In genomic region chr9:58045646-58046045, GRCm38 (mm10) we compare ENCODE assay signal across 16 mouse cellular contexts. TPM values are rescaled to one million over a fixed set of nuclear protein-coding genes. Genes with fewer than 3 reads are reported as not detected.
A peak's percentile ranks its signal among the peaks of the same experiment; 100 is the strongest.
DNase-seq lines count a peak whose midpoint lies in the region; ATAC-seq and TF ChIP-seq lines count a peak whose summit lies in the region.
"Had no signal": no experiment of that assay in that cellular context is flagged by ENCODE, and none has a peak within 500 bp of the region (broad histone marks: within the 10 kb centered on the region; RNA-seq: fewer than 3 reads in every experiment).

No protein-coding gene starts in this region.

- H3K9me3 ChIP-seq in forebrain, embryonic 14.5 days (replicated peaks; ENCODE audit: control insufficient read depth, low read length): no peaks in the 10 kb centered on the region
- H3K9me3 ChIP-seq in midbrain, embryonic 11.5 days (ENCODE audit: control insufficient read depth, low read length): no peaks in the 10 kb centered on the region
- H3K9me3 ChIP-seq: intestine, embryonic 15.5 days had no signal

- TF ChIP-seq POLR2A in thymus, adult 2 months (IDR thresholded peaks at IDR 0.05; ENCODE audit: control insufficient read depth, extremely low read depth, insufficient read depth, low read length, poor library complexity): no peak

- H3K9ac ChIP-seq in forebrain, embryonic 14.5 days (ENCODE audit: low read length): no peak overlapping the region; the same call in 1 of the 2 replicates
- H3K9ac ChIP-seq in midbrain, embryonic 11.5 days (ENCODE audit: low read length): no peak overlapping the region
- H3K9ac ChIP-seq: intestine, embryonic 15.5 days had no signal

- H3K4me1 ChIP-seq in thymus, adult 2 months (replicated peaks; ENCODE audit: control insufficient read depth, insufficient read depth, low read length): no peaks in the 10 kb centered on the region
- H3K4me1 ChIP-seq in forebrain, embryonic 14.5 days (ENCODE audit: control insufficient read depth, insufficient read depth, low read length): peaks cover 85% of the 10 kb centered on the region
- peaks cover 58% of the 10 kb centered on the region for H3K4me1 ChIP-seq in midbrain, embryonic 11.5 days (ENCODE audit: control insufficient read depth, insufficient read depth, low read length)

- no peak for ATAC-seq in forebrain, embryonic 14.5 days
- ATAC-seq in midbrain, embryonic 11.5 days (ENCODE audit: low FRiP score): no peak
- ATAC-seq: CD4-positive, CD25-positive, alpha-beta regulatory T cell, adult 4 months; intestine, embryonic 15.5 days; Patski had no signal

- H3K27me3 ChIP-seq in thymus, adult 2 months (ENCODE audit: control insufficient read depth, insufficient read depth, low read length): no peaks in the 10 kb centered on the region
- H3K27me3 ChIP-seq in forebrain, embryonic 14.5 days (replicated peaks; ENCODE audit: control insufficient read depth, insufficient read depth, low read length): no peaks in the 10 kb centered on the region
- no peaks in the 10 kb centered on the region for H3K27me3 ChIP-seq in midbrain, embryonic 11.5 days (ENCODE audit: control insufficient read depth, insufficient read depth, low read length)
- H3K27me3 ChIP-seq: Patski had no signal

- DNase-seq in thymus, postnatal 25 days: peak; percentile 5
- DNase-seq in thymus, adult 2 months: no peak
- peak; percentile 65 for DNase-seq in forebrain, embryonic 14.5 days (ENCODE audit: low spot score)
- no peak for DNase-seq in midbrain, embryonic 11.5 days (ENCODE audit: low spot score, missing footprints)
- DNase-seq in retina, postnatal 1 day: peak; percentile 78
- no peak for DNase-seq in left cerebral cortex, postnatal 25 days (ENCODE audit: low spot score in 2 of 2)
- no peak for DNase-seq in urinary bladder, postnatal 36 days (ENCODE audit: low spot score in 2 of 2)
- DNase-seq in urinary bladder, adult 18-20 months (ENCODE audit: low spot score in 2 of 2): no peak
- DNase-seq: adrenal gland, adult 8-10 months; kidney, postnatal 10 days; liver; right cerebral cortex, postnatal 4 days had no signal

- H3K4me2 ChIP-seq in forebrain, embryonic 14.5 days (ENCODE audit: low read length): no peak overlapping the region
- H3K4me2 ChIP-seq in midbrain, embryonic 11.5 days: no peak overlapping the region
- H3K4me2 ChIP-seq: intestine, embryonic 15.5 days had no signal

- TF ChIP-seq CTCF in thymus, adult 2 months (IDR thresholded peaks at IDR 0.05; ENCODE audit: borderline replicate concordance, control insufficient read depth, extremely low read depth, insufficient read depth, low read length, poor library complexity): no peak

- no peaks in the 10 kb centered on the region for H3K36me3 ChIP-seq in thymus, adult 2 months (ENCODE audit: control insufficient read depth, insufficient read depth, low read length)
- no peaks in the 10 kb centered on the region for H3K36me3 ChIP-seq in forebrain, embryonic 14.5 days (ENCODE audit: control insufficient read depth, insufficient read depth, low read length)
- H3K36me3 ChIP-seq in midbrain, embryonic 11.5 days (ENCODE audit: control insufficient read depth, insufficient read depth, low read length): no peaks in the 10 kb centered on the region
- H3K36me3 ChIP-seq: intestine, embryonic 15.5 days had no signal

- 35% methylated on average over 4 of the region's 4 CpGs for WGBS in thymus, adult 2 months
- WGBS in forebrain, embryonic 14.5 days: 9% methylated on average over 4 of the region's 4 CpGs
- WGBS in midbrain, embryonic 11.5 days: 39% methylated on average over 4 of the region's 4 CpGs

- intact Hi-C loops in left cerebral cortex, postnatal 25 days (cut with DNase I): no loop called here

- H3K4me3 ChIP-seq in thymus, adult 2 months (ENCODE audit: control insufficient read depth, insufficient read depth, low read length): no peak overlapping the region
- H3K4me3 ChIP-seq in forebrain, embryonic 14.5 days (ENCODE audit: low read depth, low read length): no peak overlapping the region
- no peak overlapping the region for H3K4me3 ChIP-seq in midbrain, embryonic 11.5 days (ENCODE audit: low read depth, low read length)
- H3K4me3 ChIP-seq: intestine, embryonic 15.5 days had no signal

- no peak overlapping the region for H3K27ac ChIP-seq in thymus, adult 2 months (ENCODE audit: control insufficient read depth, insufficient read depth, low read length)
- peak overlapping the region; percentile 75 for H3K27ac ChIP-seq in forebrain, embryonic 14.5 days (ENCODE audit: low read depth, low read length)
- peak overlapping the region; percentile 50; the same call in 1 of the 2 replicates for H3K27ac ChIP-seq in midbrain, embryonic 11.5 days (ENCODE audit: low read depth, low read length)
- H3K27ac ChIP-seq: intestine, embryonic 15.5 days had no signal

RNA-seq across cellular contexts. Expression of gene Stra6, which starts 17.9 kb away (rescaled TPM):
- 5.2 and 6.1 TPM in 2 replicates for polyA plus RNA-seq in thymus, adult 2 months (2012; rRNA removed)
- 9.9 and 11.1 TPM in 2 replicates for polyA plus RNA-seq in forebrain, embryonic 14.5 days (2014; fragmentation: Nextera tagmentation; extraction: Ambion mirVana)
- polyA plus RNA-seq in midbrain, embryonic 11.5 days (2014; fragmentation: Nextera tagmentation; extraction: Ambion mirVana): 7.3 and 9.7 TPM in 2 replicates
- 1 to 10 TPM; 7.2 to 8.7 TPM for total RNA-seq in left cerebral cortex, postnatal 25 days (2021)
- total RNA-seq: megakaryocyte-erythroid progenitor cell, adult 5-6 weeks had no signal

RNA-seq across cellular contexts. Expression of gene Cyp11a1, which starts 39.4 kb away (rescaled TPM):
- 0.84 and 1.3 TPM in 2 replicates for polyA plus RNA-seq in thymus, adult 2 months (2012; rRNA removed)
- polyA plus RNA-seq in forebrain, embryonic 14.5 days (2014; fragmentation: Nextera tagmentation; extraction: Ambion mirVana): 0.15 and 0.54 TPM in 2 replicates
- 0.12 TPM in 1 of 2 replicates, not detected in the other for polyA plus RNA-seq in midbrain, embryonic 11.5 days (2014; fragmentation: Nextera tagmentation; extraction: Ambion mirVana)
- total RNA-seq in left cerebral cortex, postnatal 25 days (2021): 1 to 10 TPM; 3.5 to 6.7 TPM
- total RNA-seq: megakaryocyte-erythroid progenitor cell, adult 5-6 weeks had no signal
- polyA plus RNA-seq: CD4-positive, CD25-positive, alpha-beta regulatory T cell, adult 4 months had no signal

Comparison
In these comparisons a context has a peak if more than half of its experiments do, and no peak if none do; other contexts are left out.
1. DNase-seq: peak in thymus, postnatal 25 days (single experiment), forebrain, embryonic 14.5 days (single experiment) and retina, postnatal 1 day (single experiment); none in thymus, adult 2 months (single experiment), midbrain, embryonic 11.5 days (single experiment), left cerebral cortex, postnatal 25 days (0 of 2), urinary bladder, postnatal 36 days (0 of 2) and urinary bladder, adult 18-20 months (0 of 2).